Mouse (Mus musculus): ENCODE measurements at regions not wholly inside any gene's neighbourhood (a gene's known extent, or its start where the extent isn't known, plus 50 kb on each side); places are given as distances from the start of the nearest gene placed in this dataset.

- no peak for TF ChIP-seq CTCF (IDR thresholded peaks at IDR 0.05; ENCODE audit: control insufficient read depth, insufficient read depth, insufficient replicate concordance, low read depth, low read length)
- TF ChIP-seq POLR2A (IDR thresholded peaks at IDR 0.05; ENCODE audit: control insufficient read depth, low read depth, low read length) = no peak
Measured at GRCm38 (mm10) chr4:135033302-135033701, 87.2 kb upstream of the Runx3 start.

Data from testis, adult 2 months (tissue).